Mouse (Mus musculus): ENCODE data around the gene Oit1. TPM values are rescaled to one million over a fixed set of nuclear protein-coding genes. Genes with fewer than 3 reads are reported as not detected.

Gene Oit1
- not detected for polyA plus RNA-seq (2015; fragmentation: Illumina TruSeq; extraction: RNeasy Lipid Tissue Mini Kit (QIAGEN cat#74804); ENCODE audit: low read depth, low replicate concordance)

DNA sequence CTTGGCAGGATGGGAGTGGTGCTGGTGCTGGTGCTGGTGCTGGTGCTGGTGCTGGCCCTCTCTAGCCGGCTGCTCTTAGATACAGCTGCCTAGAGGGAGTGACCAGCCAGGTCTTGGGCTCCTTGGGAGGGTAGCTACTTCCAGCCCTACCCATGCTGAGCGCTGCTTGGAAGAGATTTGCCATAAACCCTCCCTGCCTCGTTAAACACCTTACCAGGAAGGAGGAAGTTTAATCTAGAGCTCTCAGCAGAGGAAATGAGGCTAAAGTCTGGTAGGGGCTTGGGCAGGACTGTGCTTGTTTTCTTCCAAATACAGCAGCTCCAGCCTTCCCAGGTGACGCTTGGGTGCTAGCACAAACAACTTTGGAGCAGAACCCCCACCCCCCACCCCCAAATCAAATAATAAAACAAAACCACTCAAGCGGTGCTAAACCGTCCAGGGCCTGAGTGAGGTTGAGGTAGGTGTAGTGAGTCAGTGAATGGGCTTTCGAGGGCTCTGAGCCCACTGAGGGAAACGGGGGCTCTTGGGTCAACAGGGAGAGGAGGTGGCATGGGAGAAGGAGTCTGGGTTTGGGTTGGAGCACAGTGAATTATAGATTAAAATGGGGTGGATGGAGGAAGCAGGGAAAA, at the start of gene Oit1:
TSS of gene Oit1 (minus strand) at position 70 of the 629 bp plus-strand sequence.

GRCm38 (mm10) chr14:8317194-8318097, 61.1 kb downstream of the Oit1 start, which contains the start of gene Fam107a:
Gene Fam107a, minus strand, starts transcription at chr14:8318023.

Other genes with a start within 250 kb of the Oit1 start
- 222 TPM for gene Pdhb, start 205.7 kb downstream of the Oit1 start, polyA plus RNA-seq (2015; fragmentation: Illumina TruSeq; extraction: RNeasy Lipid Tissue Mini Kit (QIAGEN cat#74804); ENCODE audit: low read depth, low replicate concordance)
- 41.3 TPM for gene Kctd6, start 164.6 kb downstream of the Oit1 start, polyA plus RNA-seq (2015; fragmentation: Illumina TruSeq; extraction: RNeasy Lipid Tissue Mini Kit (QIAGEN cat#74804); ENCODE audit: low read depth, low replicate concordance)
- 0.15 TPM for gene Acox2, start 119.4 kb downstream of the Oit1 start, polyA plus RNA-seq (2015; fragmentation: Illumina TruSeq; extraction: RNeasy Lipid Tissue Mini Kit (QIAGEN cat#74804); ENCODE audit: low read depth, low replicate concordance)
- gene Fam107a, start 60.7 kb downstream of the Oit1 start, polyA plus RNA-seq (2015; fragmentation: Illumina TruSeq; extraction: RNeasy Lipid Tissue Mini Kit (QIAGEN cat#74804); ENCODE audit: low read depth, low replicate concordance) = 410 TPM